Mouse (Mus musculus) midbrain, embryonic 13.5 days (tissue): ENCODE data around the gene Itsn2. TPM values are rescaled to one million over a fixed set of nuclear protein-coding genes. Genes with fewer than 3 reads are reported as not detected.

ENCODE experiments used
- ATAC-seq: fragments of 200-750 bp; cut with Nextera tagmentation; 2 replicates; pipeline ENCODE4 v1.8.0; 2017; ENCODE audit warnings: mild to moderate bottlenecking, moderate TSS enrichment, moderate library complexity
- H3K27ac ChIP-seq: fragments of 300-500 bp; sonication (generic); 2 replicates; pipeline ENCODE4 v1.5.1; 2015; ENCODE audit warnings: inconsistent platforms, mild to moderate bottlenecking, moderate library complexity
- H3K27me3 ChIP-seq: fragments of 300-500 bp; sonication (generic); 2 replicates; pipeline ENCODE4 v1.6.1; 2015; ENCODE audit warnings: mild to moderate bottlenecking, inconsistent platforms
- H3K36me3 ChIP-seq: fragments of 300-500 bp; sonication (generic); 2 replicates; pipeline ENCODE4 v1.6.1; 2015; ENCODE audit warnings: mild to moderate bottlenecking, inconsistent platforms
- H3K4me1 ChIP-seq: fragments of 300-500 bp; sonication (generic); replicated peaks from 2 replicates; pipeline ENCODE4 v1.6.1; 2015; ENCODE audit warnings: inconsistent platforms
- H3K4me2 ChIP-seq: fragments of 300-500 bp; sonication (generic); replicated peaks from 2 replicates; pipeline ENCODE4 v1.6.1; 2015; ENCODE audit warnings: moderate library complexity, mild to moderate bottlenecking, inconsistent platforms
- H3K4me3 ChIP-seq: fragments of 300-500 bp; sonication (generic); replicated peaks from 2 replicates; pipeline ENCODE4 v1.5.1; 2015; ENCODE audit warnings: mild to moderate bottlenecking, inconsistent platforms
- H3K9ac ChIP-seq: fragments of 300-500 bp; sonication (generic); replicated peaks from 2 replicates; pipeline ENCODE4 v1.6.1; 2015; ENCODE audit warnings: mild to moderate bottlenecking, inconsistent platforms
- H3K9me3 ChIP-seq: fragments of 300-500 bp; sonication (generic); 2 replicates; pipeline ENCODE4 v1.6.1; 2016; ENCODE audit warnings: mild to moderate bottlenecking, inconsistent platforms
- WGBS: fragments of 180-500 bp; shearing (Covaris S2); methylation state at CpG from one replicate; pipeline ENCODE4 v1.1.7; 2015; 5-methylcytosine and 5-hydroxymethylcytosine counted together
- polyA plus RNA-seq: library from polyadenylated mRNA; unstranded; fragments of >200 nt; fragmentation: Nextera tagmentation; extraction: Ambion mirVana; gene quantifications from 2 replicates; pipeline ENCODE4 v1.2.1, GENCODE M21; 2015

The Itsn2 gene
- polyA plus RNA-seq, 1 experiment from 2014 or later: 17.3 TPM

DNA sequence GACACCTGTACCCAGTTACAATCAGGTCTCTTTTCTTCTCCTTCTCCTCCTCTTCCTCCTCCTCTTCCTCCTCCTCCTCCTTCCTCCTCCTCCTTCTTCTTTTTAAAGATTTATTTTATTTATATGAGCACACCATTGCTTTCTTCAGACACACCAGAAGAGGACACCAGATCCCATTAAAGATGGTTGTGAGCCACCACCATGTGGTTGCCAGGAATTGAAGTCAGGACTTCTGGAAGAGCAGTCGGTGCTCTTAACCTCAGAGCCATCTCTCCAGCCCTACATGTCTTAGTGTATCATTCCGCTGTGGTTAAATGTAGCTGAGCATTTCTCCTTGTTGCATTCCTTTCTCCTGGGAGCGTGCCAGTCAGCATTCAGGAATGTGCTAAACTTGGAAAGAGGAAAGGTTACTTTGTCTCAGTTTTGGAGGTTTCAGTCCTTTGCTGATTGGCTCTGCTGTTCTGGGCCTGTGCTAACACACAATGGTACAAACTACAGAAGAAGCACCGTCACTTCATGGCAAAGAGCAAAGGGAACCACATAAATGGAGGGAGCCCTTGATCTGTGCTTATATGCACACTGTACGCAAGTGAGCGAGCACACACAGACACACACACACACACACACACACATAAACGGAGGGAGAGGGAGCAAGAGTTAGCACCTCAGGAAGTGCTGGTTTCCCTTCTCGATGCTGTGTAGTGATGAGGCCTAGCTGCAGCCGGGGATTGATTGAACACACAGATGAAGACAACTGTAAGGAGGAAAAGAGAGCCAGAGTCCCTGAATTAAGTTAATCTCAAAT lies 33.8 kb upstream of the Itsn2 start:
- 87% methylated on average over 9 of the region's 9 CpGs for WGBS
- Histone ChIP-seq H3K9me3 (no peaks in the 10 kb centered on the region), H3K4me1 (no peaks in the 10 kb centered on the region), H3K36me3 (no peaks in the 10 kb centered on the region), H3K4me3 (no peak overlapping the region), H3K27me3 (no peaks in the 10 kb centered on the region), H3K9ac (no peak overlapping the region), H3K4me2 (no peak overlapping the region), H3K27ac (no peak overlapping the region)
- no peak for ATAC-seq

GRCm38 (mm10) chr12:4571864-4572263 lies 20.6 kb upstream of the Itsn2 start:
- Histone ChIP-seq H3K4me1 (no peaks in the 10 kb centered on the region), H3K9me3 (no peaks in the 10 kb centered on the region), H3K36me3 (no peaks in the 10 kb centered on the region), H3K4me3 (no peak overlapping the region), H3K9ac (no peak overlapping the region), H3K4me2 (no peak overlapping the region), H3K27ac (no peak overlapping the region), H3K27me3 (no peaks in the 10 kb centered on the region)
- WGBS: 35% methylated on average over 5 of the region's 5 CpGs
- ATAC-seq: no peak

DNA sequence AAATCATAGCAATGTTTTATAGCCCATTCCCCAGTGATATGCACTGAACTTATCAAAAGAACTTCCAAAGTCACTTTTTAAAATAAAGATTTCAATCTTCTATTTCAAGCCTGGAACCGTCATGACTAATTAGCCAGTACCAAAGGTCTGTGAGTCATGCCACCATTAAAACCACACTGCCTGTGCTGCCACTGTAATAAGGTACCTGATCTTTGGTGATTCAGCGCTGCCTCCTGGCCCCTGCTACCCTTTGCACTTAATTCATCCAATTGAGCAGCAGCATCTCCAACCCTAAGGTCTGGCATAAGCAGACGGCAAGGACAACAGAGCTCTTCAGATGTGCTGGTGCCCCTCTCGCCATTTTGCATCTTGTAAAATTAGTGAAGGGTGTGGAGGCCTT lies 18.4 kb upstream of the Itsn2 start:
- Histone ChIP-seq H3K4me3 (no peak overlapping the region), H3K36me3 (no peaks in the 10 kb centered on the region), H3K9ac (no peak overlapping the region), H3K27ac (no peak overlapping the region), H3K4me1 (no peaks in the 10 kb centered on the region), H3K4me2 (no peak overlapping the region), H3K27me3 (no peaks in the 10 kb centered on the region), H3K9me3 (no peaks in the 10 kb centered on the region)
- ATAC-seq: no peak
- WGBS: 83% methylated on average over 4 of the region's 4 CpGs

GRCm38 (mm10) chr12:4582326-4582725 lies 10.1 kb upstream of the Itsn2 start:
- ATAC-seq: no peak
- Histone ChIP-seq H3K4me3 (no peak overlapping the region), H3K9me3 (no peaks in the 10 kb centered on the region), H3K4me1 (no peaks in the 10 kb centered on the region), H3K9ac (no peak overlapping the region), H3K27ac (no peak overlapping the region), H3K4me2 (no peak overlapping the region), H3K27me3 (no peaks in the 10 kb centered on the region), H3K36me3 (no peaks in the 10 kb centered on the region)

DNA sequence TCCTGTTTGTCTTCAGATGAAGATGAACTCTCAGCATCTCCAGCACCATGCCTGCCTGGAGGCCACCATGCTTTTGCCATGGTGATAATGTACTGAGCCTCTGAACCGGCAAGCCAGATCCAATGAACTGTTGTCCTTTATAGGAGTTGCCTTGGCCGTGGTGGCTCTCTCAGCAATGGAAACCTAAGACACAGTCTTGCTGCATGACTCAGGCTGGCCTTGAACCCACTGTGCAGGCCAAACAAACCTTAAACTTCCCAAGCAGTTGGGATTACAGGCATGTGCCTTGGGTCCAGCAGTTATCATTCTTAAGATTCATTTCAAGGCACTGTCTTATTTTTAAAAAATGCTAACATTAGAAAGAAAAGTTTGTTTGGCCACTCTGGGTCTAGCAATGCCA lies 4.6 kb upstream of the Itsn2 start:
- H3K4me3 ChIP-seq: no peak overlapping the region
- no peak for ATAC-seq
- H3K4me2 ChIP-seq: no peak overlapping the region
- H3K27me3 ChIP-seq: no peaks in the 10 kb centered on the region; the same call in 1 of the 2 replicates
- H3K9ac ChIP-seq: no peak overlapping the region
- no peak overlapping the region for H3K27ac ChIP-seq
- H3K36me3 ChIP-seq: no peaks in the 10 kb centered on the region
- 75% methylated on average over 2 of the region's 2 CpGs for WGBS
- H3K4me1 ChIP-seq: 0 out of 2 replicates have a peak, but pooled peaks cover 3% of the 10 kb centered on the region
- H3K9me3 ChIP-seq: no peaks in the 10 kb centered on the region

DNA sequence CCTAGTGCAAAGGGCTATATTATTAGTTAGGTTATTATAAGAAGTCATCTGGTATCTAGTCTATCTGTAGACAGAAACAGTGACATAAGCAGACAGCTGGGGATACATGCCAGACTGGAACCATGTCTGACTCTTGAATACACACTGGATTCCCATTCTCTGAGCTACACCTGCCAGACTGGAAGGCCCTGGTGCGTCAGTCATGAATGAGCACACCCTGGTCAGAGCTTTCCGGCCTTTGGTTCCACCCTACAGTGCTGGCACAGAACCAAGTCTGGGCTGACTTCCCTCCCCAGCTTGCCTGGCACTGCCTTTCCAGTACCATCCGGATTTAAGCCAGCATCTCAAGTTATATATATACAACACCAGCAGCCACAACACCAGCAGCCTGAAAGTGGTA lies 3.8 kb upstream of the Itsn2 start:
- H3K4me3 ChIP-seq: no peak overlapping the region
- no peaks in the 10 kb centered on the region for H3K9me3 ChIP-seq
- H3K9ac ChIP-seq: no peak overlapping the region
- ATAC-seq: no peak
- no peak overlapping the region for H3K27ac ChIP-seq
- no peaks in the 10 kb centered on the region; the same call in 1 of the 2 replicates for H3K27me3 ChIP-seq
- no peaks in the 10 kb centered on the region for H3K36me3 ChIP-seq
- no peak overlapping the region for H3K4me2 ChIP-seq
- WGBS: 82% methylated on average over 3 of the region's 3 CpGs
- peaks cover 5% of the 10 kb centered on the region for H3K4me1 ChIP-seq

GRCm38 (mm10) chr12:4592025-4592424 lies 413 bp upstream of the Itsn2 start:
- Histone ChIP-seq H3K4me1 (peaks cover 12% of the 10 kb centered on the region), H3K9me3 (no peaks in the 10 kb centered on the region), H3K27ac (no peak overlapping the region), H3K4me2 (peak overlapping the region; percentile 82), H3K9ac (no peak overlapping the region), H3K36me3 (no peaks in the 10 kb centered on the region), H3K4me3 (peak overlapping the region; percentile 89), H3K27me3 (no peaks in the 10 kb centered on the region; the same call in 1 of the 2 replicates)
- 71% methylated on average over 6 of the region's 6 CpGs for WGBS
- no peak for ATAC-seq

DNA sequence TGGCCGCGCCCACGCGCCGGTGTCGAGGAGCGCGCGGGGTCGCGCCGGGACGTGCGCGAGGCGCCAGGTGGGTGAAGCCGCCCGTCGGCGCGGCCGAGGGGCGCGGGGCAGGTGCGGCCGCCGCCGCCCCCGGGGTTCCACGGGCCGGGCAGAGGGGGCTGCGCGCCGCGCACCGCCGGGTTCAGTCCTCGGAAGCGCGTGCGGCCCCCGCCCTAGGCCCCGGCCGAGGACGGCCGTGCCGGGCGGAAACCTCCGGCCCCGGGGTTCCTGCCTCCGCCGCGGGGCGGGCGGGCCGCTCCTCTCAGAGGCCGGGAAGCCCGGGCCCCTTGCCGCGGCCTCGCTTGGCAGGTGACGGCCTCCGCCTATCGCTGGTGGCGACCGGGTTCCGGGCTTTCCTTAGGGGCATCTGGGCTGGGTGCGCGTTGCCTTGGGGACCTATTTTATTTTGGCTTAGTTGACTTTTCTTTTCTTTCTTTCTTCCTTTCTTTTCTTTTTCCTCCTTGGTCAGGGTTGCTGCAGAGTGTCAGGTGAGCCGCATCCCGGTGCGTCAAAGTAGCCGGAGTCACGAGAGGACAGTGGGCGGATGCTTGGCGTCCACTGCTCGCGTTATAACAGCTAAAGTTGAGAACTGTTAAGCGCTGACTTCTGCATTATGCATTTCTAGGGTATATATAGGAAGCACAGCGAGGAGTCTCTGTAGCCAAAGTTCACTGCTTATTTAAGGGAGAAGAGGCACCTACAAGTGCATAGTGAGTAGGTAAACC lies 910 bp downstream of the Itsn2 start:
- Histone ChIP-seq H3K4me2 (peak overlapping the region; percentile 82), H3K36me3 (no peaks in the 10 kb centered on the region), H3K9me3 (no peaks in the 10 kb centered on the region), H3K4me1 (peaks cover 12% of the 10 kb centered on the region), H3K4me3 (peak overlapping the region; percentile 89), H3K9ac (peak overlapping the region; percentile 82), H3K27me3 (no peaks in the 10 kb centered on the region; the same call in 1 of the 2 replicates), H3K27ac (peak overlapping the region; percentile 56)
- under 1% methylated on average over 61 of the region's 80 CpGs for WGBS
- ATAC-seq: peak; percentile 82

DNA sequence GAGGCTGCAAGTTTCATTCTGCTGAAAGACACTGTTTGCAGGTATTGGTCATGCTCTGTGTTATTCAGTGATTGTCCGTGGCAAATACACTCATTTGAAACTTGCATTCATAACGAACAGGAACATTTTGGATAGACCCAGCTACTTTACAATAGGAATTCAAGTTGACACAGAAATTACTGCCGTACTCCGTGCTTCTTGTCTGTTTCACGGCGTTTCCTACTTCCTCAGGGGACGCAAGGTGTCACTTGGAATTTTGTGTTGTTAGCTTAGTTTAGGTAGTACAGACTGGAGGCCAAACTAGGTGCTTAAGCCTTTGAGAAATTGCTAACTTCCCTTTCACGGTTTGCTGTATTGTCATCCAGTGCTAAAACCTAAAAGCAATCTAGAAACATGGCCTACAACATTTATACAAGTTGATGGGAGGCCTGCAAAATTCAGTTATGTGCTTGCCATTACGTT lies 1.5 kb downstream of the Itsn2 start:
- Histone ChIP-seq H3K27ac (no peak overlapping the region), H3K36me3 (no peaks in the 10 kb centered on the region), H3K27me3 (no peaks in the 10 kb centered on the region; the same call in 1 of the 2 replicates), H3K9ac (peak overlapping the region; percentile 82), H3K4me3 (peak overlapping the region; percentile 89), H3K4me2 (peak overlapping the region; percentile 82), H3K9me3 (no peaks in the 10 kb centered on the region), H3K4me1 (peaks cover 12% of the 10 kb centered on the region)
- no peak for ATAC-seq
- WGBS: 71% methylated on average over 9 of the region's 9 CpGs

- no peak for ATAC-seq
- Histone ChIP-seq H3K9ac (no peak overlapping the region), H3K4me3 (no peak overlapping the region), H3K27me3 (no peaks in the 10 kb centered on the region; the same call in 1 of the 2 replicates), H3K9me3 (no peaks in the 10 kb centered on the region), H3K36me3 (no peaks in the 10 kb centered on the region), H3K4me2 (no peak overlapping the region), H3K27ac (no peak overlapping the region), H3K4me1 (peaks cover 12% of the 10 kb centered on the region)
- WGBS: 81% methylated on average over 6 of the region's 6 CpGs
Observed at GRCm38 (mm10) chr12:4595055-4595454, 2.6 kb downstream of the Itsn2 start.

DNA sequence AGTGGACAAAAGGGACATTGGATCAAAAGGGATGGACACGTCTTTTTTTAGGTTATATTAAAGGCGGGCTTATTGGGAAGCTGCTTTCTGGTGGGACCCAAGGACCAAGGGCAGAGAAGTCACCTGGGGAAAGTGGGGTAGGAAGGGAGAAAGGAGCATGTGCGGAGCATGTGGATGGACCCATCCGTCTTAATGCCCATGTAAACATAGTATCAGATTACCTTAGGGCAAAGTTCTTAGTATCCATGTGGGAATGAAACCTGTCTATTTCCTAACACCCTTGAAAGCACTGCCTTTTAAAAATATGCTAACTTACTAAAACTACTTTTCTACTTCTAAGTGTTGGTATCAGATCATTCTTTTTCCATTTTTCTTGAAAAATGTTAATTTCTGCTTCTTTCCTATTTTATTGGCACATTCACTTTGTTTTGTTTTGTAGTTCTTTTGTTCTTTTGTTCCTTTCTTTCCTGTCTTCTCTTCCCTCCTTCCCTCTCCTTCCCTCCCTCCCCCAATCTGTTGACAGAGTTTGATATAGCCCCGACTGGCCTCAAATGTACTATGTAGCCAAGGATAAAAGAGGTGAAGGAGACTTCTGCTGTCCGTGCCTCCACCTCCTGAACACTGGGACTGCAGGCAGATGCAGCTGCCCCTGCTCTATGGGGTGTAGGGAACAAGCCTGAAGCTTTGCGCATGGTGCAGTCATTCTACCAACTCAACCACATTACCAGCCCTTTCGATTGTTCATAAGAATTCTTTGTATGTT lies 6.4 kb downstream of the Itsn2 start:
- WGBS: 73% methylated on average over 8 of the region's 8 CpGs
- Histone ChIP-seq H3K9me3 (no peaks in the 10 kb centered on the region), H3K27me3 (no peaks in the 10 kb centered on the region), H3K4me3 (no peak overlapping the region), H3K4me2 (no peak overlapping the region), H3K9ac (no peak overlapping the region), H3K27ac (no peak overlapping the region), H3K4me1 (peaks cover 5% of the 10 kb centered on the region), H3K36me3 (no peaks in the 10 kb centered on the region)
- no peak for ATAC-seq

DNA sequence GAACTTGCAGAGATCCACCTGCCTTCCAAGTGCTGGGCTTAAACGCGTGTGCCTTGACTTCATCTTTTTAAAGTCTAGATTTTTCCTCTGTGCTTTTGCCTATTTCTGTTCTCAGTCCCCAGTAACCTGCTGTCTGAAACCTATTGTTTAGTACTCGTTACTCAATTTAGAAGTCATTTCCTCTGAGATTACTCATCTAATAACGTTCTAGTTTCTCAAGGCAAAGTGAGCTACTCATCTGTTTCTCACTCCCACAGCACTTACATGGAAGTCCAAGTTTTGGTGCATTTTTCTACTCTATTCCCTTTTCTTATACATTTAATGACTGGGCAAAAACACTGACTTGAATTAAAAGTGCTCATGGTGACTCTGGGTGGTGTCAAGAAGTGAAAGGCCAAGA lies 7.3 kb downstream of the Itsn2 start:
- H3K27me3 ChIP-seq: no peaks in the 10 kb centered on the region
- no peak overlapping the region for H3K27ac ChIP-seq
- no peak for ATAC-seq
- no peaks in the 10 kb centered on the region for H3K4me1 ChIP-seq
- H3K9ac ChIP-seq: no peak overlapping the region
- no peak overlapping the region for H3K4me3 ChIP-seq
- no peak overlapping the region for H3K4me2 ChIP-seq
- 88% methylated on average over 4 of the region's 4 CpGs for WGBS
- H3K9me3 ChIP-seq: no peaks in the 10 kb centered on the region
- no peaks in the 10 kb centered on the region for H3K36me3 ChIP-seq
